Mouse (Mus musculus): ENCODE results near the gene Tfr2. TPM values are rescaled to one million over a fixed set of nuclear protein-coding genes. Genes with fewer than 3 reads are reported as not detected.

The Tfr2 gene
- total RNA-seq, 2 experiments from 2014 or later = 5.8 to 7.5 TPM

DNA sequence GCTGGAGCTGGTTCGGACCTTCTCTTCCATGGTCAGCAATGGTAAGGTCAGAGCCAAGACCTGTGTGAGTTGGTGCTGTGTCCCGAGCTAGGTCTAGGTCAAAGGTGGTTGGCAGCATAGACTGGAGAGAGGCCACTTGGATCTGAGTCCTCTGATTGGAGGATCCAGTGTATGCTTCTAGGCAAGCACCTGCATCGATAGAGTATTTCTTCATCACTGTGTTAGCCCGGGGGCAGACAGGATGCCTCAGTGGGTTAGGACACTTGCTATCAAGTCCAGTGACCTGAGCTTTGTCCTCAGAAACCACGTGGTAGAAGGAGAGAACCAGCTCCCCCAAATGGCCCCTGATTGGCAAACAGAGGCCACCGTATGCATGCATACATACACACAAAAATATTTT lies 10.6 kb downstream of the Tfr2 start:
- ATAC-seq (replicated peaks; ENCODE audit: poor library complexity, severe bottlenecking) = no peak

GRCm38 (mm10) chr5:137582702-137583101 lies 13.1 kb downstream of the Tfr2 start:
- ATAC-seq (replicated peaks; ENCODE audit: poor library complexity, severe bottlenecking) = no peak

GRCm38 (mm10) chr5:137583670-137584169 lies 14.1 kb downstream of the Tfr2 start:
- no peak for ATAC-seq (replicated peaks; ENCODE audit: poor library complexity, severe bottlenecking)

DNA sequence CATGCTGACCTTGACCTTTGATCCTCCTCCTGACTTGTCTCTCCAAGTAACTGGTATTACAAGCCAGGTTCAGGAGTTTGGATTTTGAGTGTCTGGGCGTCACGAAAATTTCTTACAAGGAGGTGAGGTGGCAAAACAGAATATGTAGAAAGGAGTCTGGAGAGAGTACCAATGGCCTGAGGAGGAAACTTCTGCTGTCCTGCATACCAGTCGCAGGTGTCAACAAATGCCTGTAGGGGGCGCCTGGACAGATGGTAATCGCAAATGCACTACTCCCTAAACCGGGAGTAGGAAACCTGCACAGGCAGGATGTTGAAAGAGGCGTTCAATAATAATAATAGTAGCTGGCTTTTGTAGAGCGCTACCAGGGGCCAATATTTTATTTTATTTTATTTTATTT lies 15.3 kb downstream of the Tfr2 start:
- peak; percentile 80 for ATAC-seq (replicated peaks; ENCODE audit: poor library complexity, severe bottlenecking)

DNA sequence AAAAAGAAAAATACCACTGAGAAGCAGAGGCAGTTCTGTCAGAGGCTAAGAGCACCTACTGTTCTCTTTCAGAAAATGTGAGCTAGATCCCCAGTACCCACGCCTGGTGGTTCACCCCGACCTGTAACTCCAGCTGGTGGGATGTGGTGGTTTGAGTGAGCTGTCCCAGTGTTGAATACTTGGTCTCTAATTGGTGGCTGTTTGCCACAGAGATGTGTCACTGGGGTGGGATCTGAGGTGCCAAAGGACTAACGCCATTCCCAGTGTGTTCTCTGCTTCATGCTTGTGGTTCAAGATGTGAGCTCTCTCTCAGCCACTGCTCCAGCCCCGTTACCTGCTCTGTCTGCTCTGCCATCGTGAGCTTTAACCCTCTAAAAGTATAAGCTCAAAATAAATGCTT lies 20.9 kb downstream of the Tfr2 start:
- ATAC-seq (replicated peaks; ENCODE audit: poor library complexity, severe bottlenecking) = no peak

GRCm38 (mm10) chr5:137595921-137596320 lies 26.3 kb downstream of the Tfr2 start:
- ATAC-seq (replicated peaks; ENCODE audit: poor library complexity, severe bottlenecking) = no peak

DNA sequence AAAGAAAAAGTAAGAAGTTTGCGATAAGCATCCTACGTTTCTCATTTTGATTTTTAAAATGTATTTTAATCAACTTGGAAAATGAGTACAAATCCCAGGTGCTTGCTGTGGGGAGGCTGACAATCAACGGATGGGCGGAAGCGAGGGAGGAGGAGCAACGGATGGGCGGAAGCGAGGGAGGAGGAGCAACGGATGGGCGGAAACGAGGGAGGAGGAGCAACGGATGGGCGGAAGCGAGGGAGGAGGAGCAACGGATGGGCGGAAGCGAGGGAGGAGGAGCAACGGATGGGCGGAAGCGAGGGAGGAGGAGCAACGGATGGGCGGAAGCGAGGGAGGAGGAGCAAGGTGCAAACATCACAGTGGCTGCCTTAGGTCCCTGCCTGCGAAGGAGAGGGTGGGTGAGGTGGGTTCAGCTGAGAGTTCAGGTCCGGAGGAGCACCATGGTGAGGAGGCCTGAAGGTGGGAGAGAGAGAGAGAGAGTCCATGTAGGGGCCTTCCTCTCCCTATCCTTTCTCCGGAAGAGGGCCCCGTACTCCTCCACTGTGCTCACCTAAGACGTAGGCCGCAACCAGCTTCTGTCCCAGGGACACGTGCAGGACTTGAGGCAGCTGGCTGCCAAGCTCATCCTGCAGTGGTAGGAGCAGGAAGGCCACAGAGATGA lies 27.1 kb downstream of the Tfr2 start:
- ATAC-seq (replicated peaks; ENCODE audit: poor library complexity, severe bottlenecking) = peak; percentile 23; the same call in 1 of the 2 replicates

GRCm38 (mm10) chr5:137597625-137598024 lies 28.0 kb downstream of the Tfr2 start:
- ATAC-seq (replicated peaks; ENCODE audit: poor library complexity, severe bottlenecking) = no peak

- ATAC-seq (replicated peaks; ENCODE audit: poor library complexity, severe bottlenecking) = no peak
These were observed 28.6 kb downstream of the Tfr2 start for GRCm38 (mm10) chr5:137598100-137598826.

DNA sequence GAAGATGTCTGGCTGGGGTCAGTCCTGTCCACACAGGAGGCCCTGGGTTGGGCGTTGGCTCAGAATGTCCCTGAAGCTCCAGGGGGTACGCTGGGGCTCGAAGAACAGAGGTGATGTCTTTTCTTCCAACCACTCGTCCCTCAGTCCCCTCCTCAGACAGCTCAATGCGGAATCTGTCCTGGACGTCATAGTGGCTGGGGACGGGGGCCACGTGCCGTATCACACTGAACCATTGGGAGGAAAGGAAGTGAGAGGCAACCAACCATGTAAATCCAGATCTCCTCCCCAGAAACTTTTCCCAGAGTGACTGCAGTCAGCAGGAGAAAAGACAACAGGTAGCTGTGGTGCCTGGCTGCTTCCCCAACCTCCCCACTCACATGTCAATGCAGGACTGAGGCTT lies 30.0 kb downstream of the Tfr2 start:
- no peak for ATAC-seq (replicated peaks; ENCODE audit: poor library complexity, severe bottlenecking)

- no peak for ATAC-seq (replicated peaks; ENCODE audit: poor library complexity, severe bottlenecking)
These were observed 30.6 kb downstream of the Tfr2 start for GRCm38 (mm10) chr5:137600281-137600618.

DNA sequence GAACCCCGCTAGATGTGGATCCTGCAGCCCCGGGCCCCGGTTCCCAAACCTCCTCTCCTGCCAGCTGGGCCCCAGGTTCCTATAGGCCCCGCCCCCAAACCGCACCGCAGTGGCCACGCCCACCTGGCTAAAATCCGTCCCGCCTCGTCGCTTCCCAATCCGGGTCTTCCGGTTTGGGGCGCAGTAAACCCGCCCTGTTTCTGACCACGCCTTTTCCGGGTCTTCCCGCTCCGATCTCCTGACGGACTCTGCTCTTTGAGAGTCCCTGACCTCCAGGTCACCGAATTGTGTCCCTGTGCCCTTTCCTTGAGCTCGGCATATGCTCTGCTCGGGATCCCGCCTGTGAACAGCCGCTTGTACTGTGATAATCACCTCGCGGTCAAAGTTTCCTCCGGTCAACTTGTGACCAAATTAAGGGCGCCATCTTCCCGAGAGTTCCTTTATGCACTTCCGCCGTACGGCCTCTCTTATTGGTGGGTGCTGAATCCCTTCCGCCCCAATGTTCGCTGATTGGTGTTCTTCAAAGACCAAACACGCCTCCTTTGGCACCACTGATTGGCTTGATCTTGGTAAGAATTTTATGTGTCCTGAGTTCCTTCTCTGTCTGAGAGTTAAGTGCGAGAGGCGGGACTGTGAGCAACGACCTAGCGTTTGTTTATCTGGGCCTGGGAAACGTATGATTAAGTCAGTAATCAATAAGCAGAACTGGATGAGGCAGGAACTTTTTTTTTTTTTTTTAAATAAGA lies 31.2 kb downstream of the Tfr2 start, which contains the start of gene Mospd3:
Mospd3 (minus strand) TSS at position 440 of the 746 bp plus-strand sequence.
- ATAC-seq (replicated peaks; ENCODE audit: poor library complexity, severe bottlenecking) = peak; percentile 83

DNA sequence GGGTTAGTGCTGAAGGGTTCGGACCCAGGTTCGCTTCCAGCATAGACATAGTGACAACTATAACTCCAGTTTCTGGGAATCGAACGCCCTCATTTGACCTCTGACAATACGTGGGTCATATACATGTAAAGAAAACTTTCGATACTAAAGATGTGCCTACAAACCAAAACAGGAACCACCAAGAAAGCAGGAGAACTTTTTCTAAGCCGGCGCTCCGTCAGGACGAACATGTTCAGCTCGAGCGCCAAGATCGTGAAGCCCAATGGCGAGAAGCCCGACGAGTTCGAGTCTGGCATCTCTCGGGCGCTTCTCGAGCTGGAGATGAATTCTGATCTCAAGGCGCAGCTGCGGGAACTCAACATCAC lies 31.7 kb downstream of the Tfr2 start:
- no peak for ATAC-seq (replicated peaks; ENCODE audit: poor library complexity, severe bottlenecking)

GRCm38 (mm10) chr5:137607860-137608653 lies 38.4 kb downstream of the Tfr2 start:
- no peak for ATAC-seq (replicated peaks; ENCODE audit: poor library complexity, severe bottlenecking)

DNA sequence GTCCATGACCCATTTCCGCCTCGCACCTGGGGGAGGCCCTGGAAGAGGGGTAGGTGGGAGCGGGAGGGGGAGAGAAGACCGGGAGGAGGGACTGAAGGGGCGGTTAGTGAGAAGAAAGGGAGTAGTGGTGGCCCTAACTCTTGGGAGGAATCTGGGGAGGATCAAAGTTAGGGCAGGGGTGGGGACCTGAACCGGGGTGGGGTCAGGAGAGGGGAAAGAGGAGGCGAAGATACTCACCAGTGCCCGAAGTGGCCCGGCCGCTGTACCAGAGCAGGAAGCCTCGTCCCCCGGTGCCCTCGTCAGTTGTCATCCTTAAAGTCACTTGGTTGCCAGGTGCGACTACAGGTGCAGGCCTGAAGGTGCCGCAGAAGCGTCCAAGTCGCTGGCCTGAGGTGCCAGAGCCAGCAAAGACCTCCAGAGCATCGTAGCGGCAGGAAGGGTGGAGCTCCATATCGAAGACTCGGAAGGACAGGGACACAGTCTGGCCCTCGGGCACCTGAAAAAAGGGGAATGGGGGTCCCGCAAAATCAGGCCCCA lies 39.1 kb downstream of the Tfr2 start:
- ATAC-seq (replicated peaks; ENCODE audit: poor library complexity, severe bottlenecking) = no peak

- ATAC-seq (replicated peaks; ENCODE audit: poor library complexity, severe bottlenecking) = no peak
These were observed 39.7 kb downstream of the Tfr2 start for GRCm38 (mm10) chr5:137609292-137609691.

DNA sequence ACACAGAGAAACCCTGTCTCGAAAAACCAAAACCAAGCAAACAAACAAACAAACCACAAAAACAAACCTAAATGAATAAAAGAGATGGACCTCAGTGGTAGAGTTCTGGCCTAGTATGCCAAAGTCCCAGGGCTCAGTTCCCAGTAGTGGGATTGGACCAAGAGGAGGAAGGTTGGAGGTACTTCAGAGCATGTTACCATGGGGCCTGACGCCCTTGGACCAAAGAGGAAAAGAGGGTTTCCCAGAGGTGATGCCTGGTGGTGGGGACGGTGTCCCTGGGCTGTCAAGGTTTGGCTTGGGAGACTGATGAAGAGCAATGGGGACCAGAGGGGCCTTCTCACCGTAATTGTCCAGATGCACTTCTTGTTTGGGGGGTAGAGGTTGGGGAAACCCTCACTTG lies 40.4 kb downstream of the Tfr2 start:
- ATAC-seq (replicated peaks; ENCODE audit: poor library complexity, severe bottlenecking) = no peak

GRCm38 (mm10) chr5:137610548-137611244 lies 41.1 kb downstream of the Tfr2 start:
- no peak for ATAC-seq (replicated peaks; ENCODE audit: poor library complexity, severe bottlenecking)

DNA sequence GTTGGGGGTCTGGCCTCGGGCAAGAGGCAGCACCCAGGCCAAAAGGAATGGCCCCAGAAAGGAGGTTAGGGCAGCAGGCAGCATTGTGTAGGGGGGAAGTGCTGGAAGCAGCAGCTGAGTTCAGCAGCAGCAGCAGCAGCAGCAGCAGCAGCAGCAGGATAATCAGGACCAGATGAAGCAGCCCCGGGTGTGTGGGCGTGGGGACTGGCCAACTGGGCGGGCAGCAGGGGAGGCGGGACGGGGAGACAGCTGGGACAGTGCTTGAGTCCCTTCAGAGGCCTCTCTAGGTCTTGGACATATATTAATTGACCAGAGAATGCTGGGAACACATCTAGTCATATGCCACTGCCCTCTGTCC lies 41.6 kb downstream of the Tfr2 start:
- ATAC-seq (replicated peaks; ENCODE audit: poor library complexity, severe bottlenecking) = no peak

DNA sequence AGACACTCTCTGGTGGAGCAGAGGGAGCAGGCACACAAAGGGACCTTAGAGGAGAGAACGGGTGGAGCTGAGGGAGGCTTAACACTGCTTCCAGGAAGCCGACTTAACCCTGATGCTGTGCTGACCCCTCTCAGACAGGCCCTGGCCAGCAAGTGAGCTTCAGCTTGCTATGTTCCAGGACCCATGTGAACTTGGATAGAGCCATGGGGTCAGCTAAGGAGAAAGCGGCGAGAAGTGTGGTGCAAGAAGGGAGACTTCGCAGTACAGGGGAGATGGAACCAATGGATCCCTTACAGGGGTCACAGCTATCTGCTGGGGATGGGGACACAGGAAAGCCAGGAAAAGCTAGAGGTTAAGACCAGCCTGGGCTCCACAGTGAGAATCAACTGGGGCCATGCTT lies 43.4 kb downstream of the Tfr2 start:
- no peak for ATAC-seq (replicated peaks; ENCODE audit: poor library complexity, severe bottlenecking)

Data from granulocyte monocyte progenitor cell, adult 5-6 weeks (primary cell).